Mouse (Mus musculus) neural tube, embryonic 11.5 days (tissue): ENCODE results near the gene Pear1. TPM values are rescaled to one million over a fixed set of nuclear protein-coding genes. Genes with fewer than 3 reads are reported as not detected.

Source experiments
- ATAC-seq: fragments of 200-750 bp; cut with Nextera tagmentation; 2 replicates; pipeline ENCODE4 v1.8.0; 2017; ENCODE audit warnings: moderate number of reproducible peaks, mild to moderate bottlenecking, moderate TSS enrichment, moderate library complexity; ENCODE audit not compliant: insufficient read depth, low FRiP score, low TSS enrichment
- DNase-seq: peaks from one replicate; pipeline ENCODE4 v3.0.0-alpha.2; 2015; ENCODE audit warnings: low spot score
- H3K27ac ChIP-seq: fragments of 300-500 bp; sonication (generic); 2 replicates; pipeline ENCODE4 v1.5.1; 2014; ENCODE audit warnings: low read depth, mild to moderate bottlenecking, low read length
- H3K27me3 ChIP-seq: fragments of 300-500 bp; sonication (generic); 2 replicates; pipeline ENCODE4 v1.6.1; 2014; ENCODE audit warnings: mild to moderate bottlenecking, low read length, mixed read lengths; ENCODE audit not compliant: control insufficient read depth, insufficient read depth
- H3K36me3 ChIP-seq: fragments of 300-500 bp; sonication (generic); 2 replicates; pipeline ENCODE4 v1.6.1; 2014; ENCODE audit warnings: mild to moderate bottlenecking, low read length, moderate library complexity, mixed read lengths; ENCODE audit not compliant: control insufficient read depth, insufficient read depth
- H3K4me1 ChIP-seq: fragments of 300-500 bp; sonication (generic); 2 replicates; pipeline ENCODE4 v1.6.1; 2014; ENCODE audit warnings: low read length, mixed read lengths; ENCODE audit not compliant: control insufficient read depth, insufficient read depth
- H3K4me2 ChIP-seq: fragments of 300-500 bp; sonication (generic); 2 replicates; pipeline ENCODE4 v1.6.1; 2014; ENCODE audit warnings: low read depth, mild to moderate bottlenecking, moderate library complexity
- H3K4me3 ChIP-seq: fragments of 300-500 bp; sonication (generic); 2 replicates; pipeline ENCODE4 v1.5.1; 2014; ENCODE audit warnings: low read depth, low read length
- H3K9ac ChIP-seq: fragments of 300-500 bp; sonication (generic); 2 replicates; pipeline ENCODE4 v1.6.1; 2014; ENCODE audit warnings: mild to moderate bottlenecking, low read length
- H3K9me3 ChIP-seq: fragments of 300-500 bp; sonication (generic); 2 replicates; pipeline ENCODE4 v1.6.1; 2016; ENCODE audit warnings: low read length; ENCODE audit not compliant: control insufficient read depth
- WGBS: fragments of 180-500 bp; shearing (Covaris S2); extraction: QIAGEN DNeasy Blood & Tissue Kit; methylation state at CpG from one replicate; pipeline ENCODE4 v1.1.7; 2014; 5-methylcytosine and 5-hydroxymethylcytosine counted together
- polyA plus RNA-seq: library from polyadenylated mRNA; unstranded; fragments of >200 nt; fragmentation: Nextera tagmentation; extraction: Ambion mirVana; gene quantifications from 2 replicates; pipeline ENCODE4 v1.2.1, GENCODE M21; 2014

Pear1 gene
- polyA plus RNA-seq, 1 experiment from 2014 or later = 10.2 TPM

- H3K9ac ChIP-seq = no peak overlapping the region
- H3K4me3 ChIP-seq = no peak overlapping the region
- 38% methylated on average over 2 of the region's 2 CpGs for WGBS
- no peak for ATAC-seq
- no peaks in the 10 kb centered on the region for H3K36me3 ChIP-seq
- no peak overlapping the region for H3K4me2 ChIP-seq
- 0 out of 2 replicates have a peak, but pooled peaks cover 2% of the 10 kb centered on the region for H3K27me3 ChIP-seq
- H3K9me3 ChIP-seq = no peaks in the 10 kb centered on the region
- H3K4me1 ChIP-seq = peaks cover 13% of the 10 kb centered on the region
- no peak overlapping the region for H3K27ac ChIP-seq
- DNase-seq = no peak
Measured at GRCm38 (mm10) chr3:87779086-87779485, 45.0 kb downstream of the Pear1 start.

GRCm38 (mm10) chr3:87778283-87778682 lies 45.8 kb downstream of the Pear1 start:
- H3K36me3 ChIP-seq = no peaks in the 10 kb centered on the region
- ATAC-seq (no peak), DNase-seq (no peak)
- no peak overlapping the region for H3K4me3 ChIP-seq
- H3K4me1 ChIP-seq = peaks cover 13% of the 10 kb centered on the region
- H3K4me2 ChIP-seq = no peak overlapping the region
- 68% methylated on average over 23 of the region's 23 CpGs for WGBS
- 0 out of 2 replicates have a peak, but pooled peaks cover 2% of the 10 kb centered on the region for H3K27me3 ChIP-seq
- H3K9me3 ChIP-seq = no peaks in the 10 kb centered on the region
- no peak overlapping the region for H3K9ac ChIP-seq
- no peak overlapping the region for H3K27ac ChIP-seq

- no peaks in the 10 kb centered on the region for H3K9me3 ChIP-seq
- H3K9ac ChIP-seq = no peak overlapping the region
- H3K27ac ChIP-seq = no peak overlapping the region
- peaks cover 6% of the 10 kb centered on the region; the same call in 1 of the 2 replicates for H3K4me1 ChIP-seq
- no peak overlapping the region for H3K4me2 ChIP-seq
- no peaks in the 10 kb centered on the region; the same call in none of the 2 replicates for H3K27me3 ChIP-seq
- no peaks in the 10 kb centered on the region for H3K36me3 ChIP-seq
- no peak overlapping the region for H3K4me3 ChIP-seq
- no peak for DNase-seq
- no peak for ATAC-seq
- WGBS = 46% methylated on average over 6 of the region's 6 CpGs
Measured at GRCm38 (mm10) chr3:87771088-87771487, 53.0 kb downstream of the Pear1 start.

GRCm38 (mm10) chr3:87770280-87770679 lies 53.8 kb downstream of the Pear1 start:
- Histone ChIP-seq H3K36me3 (no peaks in the 10 kb centered on the region), H3K4me3 (no peak overlapping the region), H3K27me3 (no peaks in the 10 kb centered on the region; the same call in none of the 2 replicates), H3K9me3 (no peaks in the 10 kb centered on the region), H3K27ac (no peak overlapping the region), H3K4me2 (no peak overlapping the region), H3K4me1 (peaks cover under 1% of the 10 kb centered on the region; the same call in 1 of the 2 replicates), H3K9ac (no peak overlapping the region)
- peak; percentile 59 for DNase-seq
- WGBS = 2% methylated on average over 4 of the region's 4 CpGs
- ATAC-seq = no peak

GRCm38 (mm10) chr3:87769506-87769905 lies 54.6 kb downstream of the Pear1 start:
- DNase-seq = no peak
- Histone ChIP-seq H3K4me2 (no peak overlapping the region), H3K36me3 (no peaks in the 10 kb centered on the region), H3K27ac (no peak overlapping the region), H3K27me3 (no peaks in the 10 kb centered on the region; the same call in none of the 2 replicates), H3K9me3 (no peaks in the 10 kb centered on the region), H3K4me3 (no peak overlapping the region), H3K4me1 (no peaks in the 10 kb centered on the region; the same call in 1 of the 2 replicates), H3K9ac (no peak overlapping the region)
- WGBS = 83% methylated on average over 8 of the region's 8 CpGs
- no peak for ATAC-seq

GRCm38 (mm10) chr3:87768844-87769243 lies 55.3 kb downstream of the Pear1 start:
- WGBS = 5% methylated on average over 26 of the region's 37 CpGs
- no peaks in the 10 kb centered on the region for H3K36me3 ChIP-seq
- peak overlapping the region; percentile 40 for H3K9ac ChIP-seq
- no peaks in the 10 kb centered on the region; the same call in none of the 2 replicates for H3K27me3 ChIP-seq
- H3K4me2 ChIP-seq = peak overlapping the region; percentile 42
- ATAC-seq = no peak
- H3K4me1 ChIP-seq = no peaks in the 10 kb centered on the region; the same call in 1 of the 2 replicates
- H3K4me3 ChIP-seq = peak overlapping the region; percentile 27
- DNase-seq = peak; percentile 85
- H3K27ac ChIP-seq = no peak overlapping the region
- no peaks in the 10 kb centered on the region for H3K9me3 ChIP-seq

- H3K36me3 ChIP-seq = no peaks in the 10 kb centered on the region
- peak overlapping the region; percentile 27 for H3K4me3 ChIP-seq
- H3K4me2 ChIP-seq = peak overlapping the region; percentile 42
- ATAC-seq (no peak), DNase-seq (no peak)
- H3K9me3 ChIP-seq = no peaks in the 10 kb centered on the region
- H3K4me1 ChIP-seq = peaks cover under 1% of the 10 kb centered on the region
- WGBS = 58% methylated on average over 6 of the region's 6 CpGs
- H3K27me3 ChIP-seq = no peaks in the 10 kb centered on the region; the same call in none of the 2 replicates
- H3K27ac ChIP-seq = no peak overlapping the region
- peak overlapping the region; percentile 40 for H3K9ac ChIP-seq
Measured at GRCm38 (mm10) chr3:87768431-87768830, 55.7 kb downstream of the Pear1 start.

- Histone ChIP-seq H3K4me2 (peak overlapping the region; percentile 26; the same call in 1 of the 2 replicates), H3K27ac (no peak overlapping the region), H3K4me3 (peak overlapping the region; percentile 27; the same call in 1 of the 2 replicates), H3K27me3 (no peaks in the 10 kb centered on the region; the same call in none of the 2 replicates), H3K4me1 (peaks cover 5% of the 10 kb centered on the region), H3K36me3 (no peaks in the 10 kb centered on the region), H3K9ac (no peak overlapping the region), H3K9me3 (no peaks in the 10 kb centered on the region)
- WGBS = 63% methylated on average over 8 of the region's 8 CpGs
- ATAC-seq (no peak), DNase-seq (no peak)
Measured at GRCm38 (mm10) chr3:87767764-87768163, 56.3 kb downstream of the Pear1 start.

GRCm38 (mm10) chr3:87766284-87766667 lies 57.8 kb downstream of the Pear1 start:
- no peaks in the 10 kb centered on the region for H3K36me3 ChIP-seq
- no peak for DNase-seq
- WGBS = 87% methylated on average over 3 of the region's 3 CpGs
- no peak overlapping the region for H3K9ac ChIP-seq
- no peak for ATAC-seq
- H3K4me3 ChIP-seq = no peak overlapping the region
- H3K4me2 ChIP-seq = no peak overlapping the region
- no peaks in the 10 kb centered on the region; the same call in none of the 2 replicates for H3K27me3 ChIP-seq
- H3K4me1 ChIP-seq = peaks cover 5% of the 10 kb centered on the region
- H3K27ac ChIP-seq = no peak overlapping the region
- no peaks in the 10 kb centered on the region for H3K9me3 ChIP-seq
